Mouse (Mus musculus): ENCODE data around the gene Cyp46a1. TPM values are rescaled to one million over a fixed set of nuclear protein-coding genes. Genes with fewer than 3 reads are reported as not detected.

The Cyp46a1 gene
- polyA plus RNA-seq, 1 experiment: 0.72 TPM

GRCm38 (mm10) chr12:108393082-108393481 is 58.9 kb downstream of the Cyp46a1 start:
- Histone ChIP-seq H3K4me1 (ENCODE audit: control insufficient read depth, insufficient read depth, low read length) (no peaks in the 10 kb centered on the region), H3K27ac (ENCODE audit: control insufficient read depth, insufficient read depth, low read depth, low read length, poor library complexity) (no peak overlapping the region), H3K4me3 (replicated peaks; ENCODE audit: control insufficient read depth, low read depth, low read length) (no peak overlapping the region)
- TF ChIP-seq CTCF (IDR thresholded peaks at IDR 0.05; ENCODE audit: control insufficient read depth, insufficient read depth, low read length) (no peak), POLR2A (IDR thresholded peaks at IDR 0.05; ENCODE audit: borderline replicate concordance, control insufficient read depth, low read depth, low read length) (no peak)
- WGBS: 74% methylated on average over 4 of the region's 4 CpGs

GRCm38 (mm10) chr12:108393637-108394036 is 59.5 kb downstream of the Cyp46a1 start:
- 79% methylated on average over 4 of the region's 4 CpGs for WGBS
- H3K4me1 ChIP-seq (ENCODE audit: control insufficient read depth, insufficient read depth, low read length): no peaks in the 10 kb centered on the region
- H3K4me3 ChIP-seq (replicated peaks; ENCODE audit: control insufficient read depth, low read depth, low read length): no peak overlapping the region
- H3K27ac ChIP-seq (ENCODE audit: control insufficient read depth, insufficient read depth, low read depth, low read length, poor library complexity): no peak overlapping the region
- TF ChIP-seq CTCF (IDR thresholded peaks at IDR 0.05; ENCODE audit: control insufficient read depth, insufficient read depth, low read length) (no peak), POLR2A (IDR thresholded peaks at IDR 0.05; ENCODE audit: borderline replicate concordance, control insufficient read depth, low read depth, low read length) (no peak)

GRCm38 (mm10) chr12:108394534-108395284 is 60.5 kb downstream of the Cyp46a1 start:
- TF ChIP-seq CTCF (IDR thresholded peaks at IDR 0.05; ENCODE audit: control insufficient read depth, insufficient read depth, low read length) (no peak), POLR2A (IDR thresholded peaks at IDR 0.05; ENCODE audit: borderline replicate concordance, control insufficient read depth, low read depth, low read length) (no peak)
- Histone ChIP-seq H3K4me1 (ENCODE audit: control insufficient read depth, insufficient read depth, low read length) (no peaks in the 10 kb centered on the region), H3K27ac (ENCODE audit: control insufficient read depth, insufficient read depth, low read depth, low read length, poor library complexity) (no peak overlapping the region), H3K4me3 (replicated peaks; ENCODE audit: control insufficient read depth, low read depth, low read length) (no peak overlapping the region)
- WGBS: 68% methylated on average over 17 of the region's 17 CpGs

- H3K4me1 ChIP-seq (ENCODE audit: control insufficient read depth, insufficient read depth, low read length): no peaks in the 10 kb centered on the region
- 81% methylated on average over 6 of the region's 6 CpGs for WGBS
- TF ChIP-seq POLR2A (IDR thresholded peaks at IDR 0.05; ENCODE audit: borderline replicate concordance, control insufficient read depth, low read depth, low read length): no peak
- no peak for TF ChIP-seq CTCF (IDR thresholded peaks at IDR 0.05; ENCODE audit: control insufficient read depth, insufficient read depth, low read length)
- H3K27ac ChIP-seq (ENCODE audit: control insufficient read depth, insufficient read depth, low read depth, low read length, poor library complexity): no peak overlapping the region
- no peak overlapping the region for H3K4me3 ChIP-seq (replicated peaks; ENCODE audit: control insufficient read depth, low read depth, low read length)
Measured at GRCm38 (mm10) chr12:108395285-108395660, 61.1 kb downstream of the Cyp46a1 start.

- 76% methylated on average over 11 of the region's 11 CpGs for WGBS
- no peaks in the 10 kb centered on the region for H3K4me1 ChIP-seq (ENCODE audit: control insufficient read depth, insufficient read depth, low read length)
- TF ChIP-seq POLR2A (IDR thresholded peaks at IDR 0.05; ENCODE audit: borderline replicate concordance, control insufficient read depth, low read depth, low read length) (no peak), CTCF (IDR thresholded peaks at IDR 0.05; ENCODE audit: control insufficient read depth, insufficient read depth, low read length) (no peak)
- H3K27ac ChIP-seq (ENCODE audit: control insufficient read depth, insufficient read depth, low read depth, low read length, poor library complexity): no peak overlapping the region
- H3K4me3 ChIP-seq (replicated peaks; ENCODE audit: control insufficient read depth, low read depth, low read length): no peak overlapping the region
Measured at GRCm38 (mm10) chr12:108396081-108396947, 62.1 kb downstream of the Cyp46a1 start.

GRCm38 (mm10) chr12:108398681-108399080 is 64.5 kb downstream of the Cyp46a1 start:
- WGBS: 78% methylated on average over 7 of the region's 7 CpGs

GRCm38 (mm10) chr12:108399191-108399590 is 65.0 kb downstream of the Cyp46a1 start:
- TF ChIP-seq POLR2A (IDR thresholded peaks at IDR 0.05; ENCODE audit: borderline replicate concordance, control insufficient read depth, low read depth, low read length) (no peak), CTCF (IDR thresholded peaks at IDR 0.05; ENCODE audit: control insufficient read depth, insufficient read depth, low read length) (no peak)
- Histone ChIP-seq H3K27ac (ENCODE audit: control insufficient read depth, insufficient read depth, low read depth, low read length, poor library complexity) (no peak overlapping the region), H3K4me3 (replicated peaks; ENCODE audit: control insufficient read depth, low read depth, low read length) (no peak overlapping the region), H3K4me1 (ENCODE audit: control insufficient read depth, insufficient read depth, low read length) (no peaks in the 10 kb centered on the region)
- WGBS: 78% methylated on average over 8 of the region's 8 CpGs

More at GRCm38 (mm10) chr12:108398681-108399080, 64.5 kb downstream of the Cyp46a1 start:
- no peak overlapping the region for H3K4me3 ChIP-seq (replicated peaks; ENCODE audit: control insufficient read depth, low read depth, low read length)
- no peak for TF ChIP-seq CTCF (IDR thresholded peaks at IDR 0.05; ENCODE audit: control insufficient read depth, insufficient read depth, low read length)
- TF ChIP-seq POLR2A (IDR thresholded peaks at IDR 0.05; ENCODE audit: borderline replicate concordance, control insufficient read depth, low read depth, low read length): no peak
- no peaks in the 10 kb centered on the region for H3K4me1 ChIP-seq (ENCODE audit: control insufficient read depth, insufficient read depth, low read length)
- H3K27ac ChIP-seq (ENCODE audit: control insufficient read depth, insufficient read depth, low read depth, low read length, poor library complexity): no peak overlapping the region

- WGBS: 75% methylated on average over 8 of the region's 8 CpGs
- TF ChIP-seq CTCF (IDR thresholded peaks at IDR 0.05; ENCODE audit: control insufficient read depth, insufficient read depth, low read length) (no peak), POLR2A (IDR thresholded peaks at IDR 0.05; ENCODE audit: borderline replicate concordance, control insufficient read depth, low read depth, low read length) (no peak)
- H3K4me3 ChIP-seq (replicated peaks; ENCODE audit: control insufficient read depth, low read depth, low read length): no peak overlapping the region
Measured at GRCm38 (mm10) chr12:108400951-108401350, 66.8 kb downstream of the Cyp46a1 start.

More at GRCm38 (mm10) chr12:108400951-108401350, 66.8 kb downstream of the Cyp46a1 start:
- Histone ChIP-seq H3K4me1 (ENCODE audit: control insufficient read depth, insufficient read depth, low read length) (no peaks in the 10 kb centered on the region), H3K27ac (ENCODE audit: control insufficient read depth, insufficient read depth, low read depth, low read length, poor library complexity) (no peak overlapping the region)

Data from bone marrow, adult 2 months (tissue).